Mouse (Mus musculus) neutrophil, adult 59 days (primary cell): ENCODE data around the gene Gm6351. TPM values are rescaled to one million over a fixed set of nuclear protein-coding genes. Genes with fewer than 3 reads are reported as not detected.

Experiments
- total RNA-seq, 2 experiments: library from RNA; stranded (reverse); gene quantifications; 1 replicate in 1 of 2; 2 replicates in 1 of 2; pipeline ENCODE4 v1.2.4; 2023

The Gm6351 gene
- total RNA-seq = not detected

GRCm38 (mm10) chr5:94076085-94076484, at the start of gene Gm6351:
Gene Gm6351, plus strand, starts transcription at chr5:94076385.

GRCm38 (mm10) chr5:94070445-94070844, 5.7 kb upstream of the Gm6351 start, which contains the start of gene BC061212:
Gene BC061212, minus strand, starts transcription at chr5:94070545.

Other genes with a start within 250 kb of the Gm6351 start
- not detected for gene Gm7792, start 232.6 kb upstream of the Gm6351 start, total RNA-seq
- not detected for gene Gm16429, start 147.3 kb upstream of the Gm6351 start, total RNA-seq
- gene BC061212, start 5.8 kb upstream of the Gm6351 start, total RNA-seq = not detected
- gene Gm3106, start 141.6 kb downstream of the Gm6351 start, total RNA-seq = not detected
- not detected for gene A430089I19Rik, start 230.4 kb downstream of the Gm6351 start, total RNA-seq
- gene Gm6502, start 238.1 kb downstream of the Gm6351 start, total RNA-seq = not detected